Mouse (Mus musculus): ENCODE measurements around the gene Pcsk5.
"Not testable (repeated sequence)": the region's sequence is repeated elsewhere in the genome, so short reads cannot be mapped to it uniquely, and the experiment has no call there.

The Pcsk5 gene

GRCm38 (mm10) chr19:17566097-17566496, 271.3 kb downstream of the Pcsk5 start:
- DNase-seq = no peak

GRCm38 (mm10) chr19:17558764-17559163, 278.7 kb downstream of the Pcsk5 start:
- DNase-seq = no peak

GRCm38 (mm10) chr19:17555159-17555558, 282.3 kb downstream of the Pcsk5 start:
- no peak for DNase-seq

- DNase-seq = no peak
These were observed 282.9 kb downstream of the Pcsk5 start for GRCm38 (mm10) chr19:17554571-17554970.

GRCm38 (mm10) chr19:17553396-17554100, 283.9 kb downstream of the Pcsk5 start:
- no peak for DNase-seq

GRCm38 (mm10) chr19:17528746-17529532, 308.5 kb downstream of the Pcsk5 start:
- no peak for DNase-seq

- no peak for DNase-seq
These were observed 311.9 kb downstream of the Pcsk5 start for GRCm38 (mm10) chr19:17525558-17525957.

GRCm38 (mm10) chr19:17514456-17514855, 323.0 kb downstream of the Pcsk5 start:
- DNase-seq = no peak

GRCm38 (mm10) chr19:17511283-17511682, 326.1 kb downstream of the Pcsk5 start:
- DNase-seq = no peak

GRCm38 (mm10) chr19:17504212-17504611, 333.2 kb downstream of the Pcsk5 start:
- no peak for DNase-seq

- DNase-seq = no peak
These were observed 338.7 kb downstream of the Pcsk5 start for GRCm38 (mm10) chr19:17498586-17499235.

GRCm38 (mm10) chr19:17496131-17496530, 341.3 kb downstream of the Pcsk5 start:
- no peak for DNase-seq

- no peak for DNase-seq
These were observed 345.4 kb downstream of the Pcsk5 start for GRCm38 (mm10) chr19:17491822-17492544.

GRCm38 (mm10) chr19:17491322-17491721, 346.1 kb downstream of the Pcsk5 start:
- DNase-seq = no peak

- no peak for DNase-seq
These were observed 347.6 kb downstream of the Pcsk5 start for GRCm38 (mm10) chr19:17489866-17490141.

GRCm38 (mm10) chr19:17489041-17489865, 348.2 kb downstream of the Pcsk5 start:
- no peak for DNase-seq

- DNase-seq = no peak
These were observed 355.2 kb downstream of the Pcsk5 start for GRCm38 (mm10) chr19:17482126-17482790.

GRCm38 (mm10) chr19:17479471-17479870, 358.0 kb downstream of the Pcsk5 start:
- no peak for DNase-seq

GRCm38 (mm10) chr19:17476021-17476420, 361.4 kb downstream of the Pcsk5 start:
- no peak for DNase-seq

GRCm38 (mm10) chr19:17473138-17473537, 364.3 kb downstream of the Pcsk5 start:
- not testable (repeated sequence) for DNase-seq

GRCm38 (mm10) chr19:17471861-17472260, 365.6 kb downstream of the Pcsk5 start:
- no peak for DNase-seq

- DNase-seq = no peak
These were observed 366.2 kb downstream of the Pcsk5 start for GRCm38 (mm10) chr19:17471196-17471595.

Measured in cerebellum, postnatal 36 days (tissue).